Mouse (Mus musculus) thymus, adult 2 months (tissue): Measurements from ENCODE around the gene Cdh11.

Source experiments
- CTCF ChIP-seq: fragments of 200-500 bp; IDR thresholded peaks from 2 replicates; pipeline ENCODE4 v1.5.1; 2012; ENCODE audit warnings: mild to moderate bottlenecking, control low read depth, low read length, moderate library complexity, borderline replicate concordance; ENCODE audit not compliant: control insufficient read depth, poor library complexity, insufficient read depth; ENCODE audit errors: extremely low read depth
- POLR2A ChIP-seq: fragments of 200-500 bp; IDR thresholded peaks from 2 replicates; pipeline ENCODE4 v1.6.1; 2012; ENCODE audit warnings: mild to moderate bottlenecking, low read length, control low read depth, moderate library complexity; ENCODE audit not compliant: control insufficient read depth, poor library complexity, insufficient read depth; ENCODE audit errors: extremely low read depth

- TF ChIP-seq CTCF (no peak), POLR2A (no peak)
Observed at GRCm38 (mm10) chr8:102738961-102739487, 46.4 kb downstream of the Cdh11 start.
